Mouse (Mus musculus) bone marrow macrophage, adult 2 months (primary cell): ENCODE data around the gene Gabpb2.

Source experiments
- CTCF ChIP-seq: IDR thresholded peaks from 2 replicates; pipeline ENCODE4 v1.5.1; 2012; ENCODE audit warnings: low read depth, mild to moderate bottlenecking, low read length, moderate library complexity
- POLR2A ChIP-seq: IDR thresholded peaks from 2 replicates; pipeline ENCODE4 v1.6.1; 2012; ENCODE audit warnings: mild to moderate bottlenecking, low read depth, low read length, borderline replicate concordance

GRCm38 (mm10) chr3:95230495-95231297, 13.0 kb upstream of the Gabpb2 start:
- TF ChIP-seq CTCF (no peak), POLR2A (no peak)
